Mouse (Mus musculus): ENCODE results near the gene Olfr145. TPM values are rescaled to one million over a fixed set of nuclear protein-coding genes. Genes with fewer than 3 reads are reported as not detected.

The Olfr145 gene
- polyA plus RNA-seq (2014; fragmentation: Nextera tagmentation; extraction: Ambion mirVana): not detected in 2 replicates

- H3K36me3 ChIP-seq (ENCODE audit: insufficient read depth): no peaks in the 10 kb centered on the region
- no peaks in the 10 kb centered on the region for H3K9me3 ChIP-seq (ENCODE audit: low read depth, low read length)
- H3K4me3 ChIP-seq (ENCODE audit: low read depth, low read length): no peak within 1 kb of the TSS
- ATAC-seq (ENCODE audit: insufficient read depth): no peak
- no peaks in the 10 kb centered on the region for H3K27me3 ChIP-seq (ENCODE audit: insufficient read depth, low read length)
- no peak within 1 kb of the TSS for H3K27ac ChIP-seq (ENCODE audit: low read depth)
- no peak for TF ChIP-seq CTCF (IDR thresholded peaks at IDR 0.05; ENCODE audit: low read depth)
- H3K4me1 ChIP-seq (ENCODE audit: insufficient read depth): no peaks in the 10 kb centered on the region
- H3K9ac ChIP-seq: no peak within 1 kb of the TSS
- WGBS: 24% methylated on average over 2 of the region's 2 CpGs
- no peak for DNase-seq
- H3K4me2 ChIP-seq: no peak within 1 kb of the TSS
These were observed at the start of gene Olfr145 for GRCm38 (mm10) chr9:37896661-37897060. Gene Olfr145, plus strand, starts transcription at chr9:37896724.

- H3K27me3 ChIP-seq (ENCODE audit: insufficient read depth, low read length): no peaks in the 10 kb centered on the region
- no peaks in the 10 kb centered on the region for H3K36me3 ChIP-seq (ENCODE audit: insufficient read depth)
- no peak overlapping the region for H3K27ac ChIP-seq (ENCODE audit: low read depth)
- WGBS: 74% methylated on average over 2 of the region's 2 CpGs
- no peaks in the 10 kb centered on the region for H3K9me3 ChIP-seq (ENCODE audit: low read depth, low read length)
- no peak overlapping the region for H3K9ac ChIP-seq
- no peak for TF ChIP-seq CTCF (IDR thresholded peaks at IDR 0.05; ENCODE audit: low read depth)
- ATAC-seq (ENCODE audit: insufficient read depth) (no peak), DNase-seq (no peak)
- no peak overlapping the region for H3K4me2 ChIP-seq
- H3K4me1 ChIP-seq (ENCODE audit: insufficient read depth): no peaks in the 10 kb centered on the region
- H3K4me3 ChIP-seq (ENCODE audit: low read depth, low read length): no peak overlapping the region
These were observed 47.3 kb upstream of the Olfr145 start for GRCm38 (mm10) chr9:37849267-37849666.

- WGBS: 68% methylated on average over 4 of the region's 4 CpGs
- DNase-seq: no peak
These were observed 42.6 kb upstream of the Olfr145 start, which contains the start of gene Olfr877 for GRCm38 (mm10) chr9:37853969-37854368. Gene Olfr877, plus strand, starts transcription at chr9:37854269.

GRCm38 (mm10) chr9:37863325-37863724 lies 33.2 kb upstream of the Olfr145 start:
- DNase-seq (no peak), ATAC-seq (ENCODE audit: insufficient read depth) (no peak)
- TF ChIP-seq CTCF (IDR thresholded peaks at IDR 0.05; ENCODE audit: low read depth): no peak
- no peaks in the 10 kb centered on the region for H3K9me3 ChIP-seq (ENCODE audit: low read depth, low read length)
- no peaks in the 10 kb centered on the region for H3K4me1 ChIP-seq (ENCODE audit: insufficient read depth)
- H3K27ac ChIP-seq (ENCODE audit: low read depth): no peak overlapping the region
- no peak overlapping the region for H3K4me2 ChIP-seq
- 43% methylated on average over 1 of the region's 1 CpGs for WGBS
- no peaks in the 10 kb centered on the region for H3K36me3 ChIP-seq (ENCODE audit: insufficient read depth)
- no peak overlapping the region for H3K4me3 ChIP-seq (ENCODE audit: low read depth, low read length)
- H3K27me3 ChIP-seq (ENCODE audit: insufficient read depth, low read length): no peaks in the 10 kb centered on the region
- H3K9ac ChIP-seq: no peak overlapping the region

More at GRCm38 (mm10) chr9:37853969-37854368, 42.6 kb upstream of the Olfr145 start, which contains the start of gene Olfr877:
- Histone ChIP-seq H3K4me1 (ENCODE audit: insufficient read depth) (no peaks in the 10 kb centered on the region), H3K4me3 (ENCODE audit: low read depth, low read length) (no peak within 1 kb of the TSS), H3K27ac (ENCODE audit: low read depth) (no peak within 1 kb of the TSS), H3K4me2 (no peak within 1 kb of the TSS), H3K9ac (no peak within 1 kb of the TSS), H3K27me3 (ENCODE audit: insufficient read depth, low read length) (no peaks in the 10 kb centered on the region), H3K9me3 (ENCODE audit: low read depth, low read length) (no peaks in the 10 kb centered on the region), H3K36me3 (ENCODE audit: insufficient read depth) (no peaks in the 10 kb centered on the region)
- ATAC-seq (ENCODE audit: insufficient read depth): no peak
- no peak for TF ChIP-seq CTCF (IDR thresholded peaks at IDR 0.05; ENCODE audit: low read depth)

GRCm38 (mm10) chr9:37870246-37870645 lies 26.3 kb upstream of the Olfr145 start:
- TF ChIP-seq CTCF (IDR thresholded peaks at IDR 0.05; ENCODE audit: low read depth): no peak
- DNase-seq (no peak), ATAC-seq (ENCODE audit: insufficient read depth) (no peak)
- Histone ChIP-seq H3K27ac (ENCODE audit: low read depth) (no peak overlapping the region), H3K4me2 (no peak overlapping the region), H3K9ac (no peak overlapping the region), H3K36me3 (ENCODE audit: insufficient read depth) (no peaks in the 10 kb centered on the region), H3K27me3 (ENCODE audit: insufficient read depth, low read length) (no peaks in the 10 kb centered on the region), H3K9me3 (ENCODE audit: low read depth, low read length) (no peaks in the 10 kb centered on the region), H3K4me3 (ENCODE audit: low read depth, low read length) (no peak overlapping the region), H3K4me1 (ENCODE audit: insufficient read depth) (no peaks in the 10 kb centered on the region)
- WGBS: 45% methylated on average over 1 of the region's 1 CpGs

- 74% methylated on average over 1 of the region's 1 CpGs for WGBS
- DNase-seq (no peak), ATAC-seq (ENCODE audit: insufficient read depth) (no peak)
- Histone ChIP-seq H3K36me3 (ENCODE audit: insufficient read depth) (no peaks in the 10 kb centered on the region), H3K4me1 (ENCODE audit: insufficient read depth) (no peaks in the 10 kb centered on the region), H3K9me3 (ENCODE audit: low read depth, low read length) (no peaks in the 10 kb centered on the region), H3K9ac (no peak overlapping the region), H3K27ac (ENCODE audit: low read depth) (no peak overlapping the region), H3K4me2 (no peak overlapping the region), H3K4me3 (ENCODE audit: low read depth, low read length) (no peak overlapping the region), H3K27me3 (ENCODE audit: insufficient read depth, low read length) (no peaks in the 10 kb centered on the region)
- no peak for TF ChIP-seq CTCF (IDR thresholded peaks at IDR 0.05; ENCODE audit: low read depth)
These were observed 25.4 kb upstream of the Olfr145 start for GRCm38 (mm10) chr9:37871097-37871496.

GRCm38 (mm10) chr9:37871536-37871935 lies 25.0 kb upstream of the Olfr145 start:
- Histone ChIP-seq H3K4me2 (no peak overlapping the region), H3K4me3 (ENCODE audit: low read depth, low read length) (no peak overlapping the region), H3K27me3 (ENCODE audit: insufficient read depth, low read length) (no peaks in the 10 kb centered on the region), H3K9ac (no peak overlapping the region), H3K27ac (ENCODE audit: low read depth) (no peak overlapping the region), H3K36me3 (ENCODE audit: insufficient read depth) (no peaks in the 10 kb centered on the region), H3K4me1 (ENCODE audit: insufficient read depth) (no peaks in the 10 kb centered on the region), H3K9me3 (ENCODE audit: low read depth, low read length) (no peaks in the 10 kb centered on the region)
- ATAC-seq (ENCODE audit: insufficient read depth): no peak
- 56% methylated on average over 1 of the region's 1 CpGs for WGBS
- no peak for TF ChIP-seq CTCF (IDR thresholded peaks at IDR 0.05; ENCODE audit: low read depth)
- no peak for DNase-seq

GRCm38 (mm10) chr9:37890960-37891359 lies 5.6 kb upstream of the Olfr145 start:
- 12% methylated on average over 2 of the region's 2 CpGs for WGBS
- ATAC-seq (ENCODE audit: insufficient read depth) (no peak), DNase-seq (no peak)

More at GRCm38 (mm10) chr9:37890960-37891359, 5.6 kb upstream of the Olfr145 start:
- Histone ChIP-seq H3K36me3 (ENCODE audit: insufficient read depth) (no peaks in the 10 kb centered on the region), H3K4me3 (ENCODE audit: low read depth, low read length) (no peak overlapping the region), H3K9ac (no peak overlapping the region), H3K27me3 (ENCODE audit: insufficient read depth, low read length) (no peaks in the 10 kb centered on the region), H3K4me1 (ENCODE audit: insufficient read depth) (no peaks in the 10 kb centered on the region), H3K9me3 (ENCODE audit: low read depth, low read length) (no peaks in the 10 kb centered on the region), H3K27ac (ENCODE audit: low read depth) (no peak overlapping the region), H3K4me2 (no peak overlapping the region)
- TF ChIP-seq CTCF (IDR thresholded peaks at IDR 0.05; ENCODE audit: low read depth): no peak
